Mouse (Mus musculus) liver, embryonic 14.5 days (tissue): Measurements from ENCODE around the gene Atrip. TPM values are rescaled to one million over a fixed set of nuclear protein-coding genes. Genes with fewer than 3 reads are reported as not detected.

Source experiments
- ATAC-seq: fragments of 200-750 bp; cut with Nextera tagmentation; 2 replicates; pipeline ENCODE4 v1.8.0; 2017; ENCODE audit warnings: moderate number of reproducible peaks, mild to moderate bottlenecking, moderate library complexity; ENCODE audit not compliant: insufficient read depth
- DNase-seq, 3 experiments: peaks; one replicate each; pipeline ENCODE4 v3.0.0-alpha.2; 2012 to 2013; ENCODE audit warnings: low read depth in 3 of 3, low spot score in 3 of 3
- H3K27ac ChIP-seq: fragments of 300-500 bp; sonication (generic); 2 replicates; pipeline ENCODE4 v1.5.1; 2014; ENCODE audit warnings: moderate library complexity, mild to moderate bottlenecking, control low read depth, inconsistent platforms
- H3K27me3 ChIP-seq: fragments of 300-500 bp; sonication (generic); 2 replicates; pipeline ENCODE4 v1.6.1; 2014; ENCODE audit warnings: mild to moderate bottlenecking, low read length, moderate library complexity; ENCODE audit not compliant: control insufficient read depth, insufficient read depth
- H3K36me3 ChIP-seq: fragments of 300-500 bp; sonication (generic); replicated peaks from 2 replicates; pipeline ENCODE4 v1.6.1; 2014; ENCODE audit warnings: low read depth; ENCODE audit not compliant: control insufficient read depth, insufficient read depth
- H3K4me1 ChIP-seq, 2 experiments: fragments of 200-500 bp in 1 of 2; fragments of 300-500 bp in 1 of 2; sonication (generic) in 1 of 2; replicated peaks; 2 replicates each; pipeline ENCODE4 v1.6.1; 2012 to 2014; ENCODE audit warnings: antibody characterized with exemption in 1 of 2, inconsistent platforms in 1 of 2, low read length in 1 of 2; ENCODE audit not compliant: control insufficient read depth in 2 of 2, insufficient read depth in 2 of 2
- H3K4me2 ChIP-seq: fragments of 300-500 bp; sonication (generic); 2 replicates; pipeline ENCODE4 v1.6.1; 2014; ENCODE audit warnings: low read depth, mild to moderate bottlenecking, control low read depth, moderate library complexity
- H3K4me3 ChIP-seq, 2 experiments: fragments of 200-500 bp in 1 of 2; fragments of 300-500 bp in 1 of 2; sonication (generic) in 1 of 2; 2 replicates each; pipeline ENCODE4 v1.5.1; 2012 to 2014; ENCODE audit warnings: low read depth in 2 of 2, low read length in 2 of 2, mild to moderate bottlenecking in 2 of 2, control low read depth in 1 of 2, inconsistent platforms in 1 of 2, moderate library complexity in 1 of 2; ENCODE audit not compliant: insufficient read depth in 1 of 2
- H3K9ac ChIP-seq: fragments of 300-500 bp; sonication (generic); replicated peaks from 2 replicates; pipeline ENCODE4 v1.6.1; 2014; ENCODE audit warnings: mild to moderate bottlenecking, control low read depth, moderate library complexity
- H3K9me3 ChIP-seq: fragments of 300-500 bp; sonication (generic); 2 replicates; pipeline ENCODE4 v1.6.1; 2016; ENCODE audit warnings: low read length, mixed read lengths; ENCODE audit not compliant: control insufficient read depth
- CTCF ChIP-seq: IDR thresholded peaks from 2 replicates; pipeline ENCODE4 v1.5.1; 2016; ENCODE audit warnings: antibody characterized with exemption, low read depth, control low read depth
- EP300 ChIP-seq: IDR thresholded peaks from 2 replicates; pipeline ENCODE4 v1.6.1; 2016; ENCODE audit warnings: antibody characterized with exemption, low read depth
- WGBS: fragments of 180-500 bp; shearing (Covaris S2); extraction: QIAGEN DNeasy Blood & Tissue Kit; methylation state at CpG from one replicate; pipeline ENCODE4 v1.1.7; 2014; ENCODE audit not compliant: insufficient replicate concordance; 5-methylcytosine and 5-hydroxymethylcytosine counted together
- polyA plus RNA-seq, 2 experiments: library from polyadenylated mRNA; depleted of rRNA in 1 of 2; stranded (reverse) in 1 of 2; unstranded in 1 of 2; fragments of >200 nt; fragmentation: Nextera tagmentation in 1 of 2; extraction: Ambion mirVana in 1 of 2; gene quantifications; 2 replicates each; pipeline versions ENCODE4 v1.2.1 to v1.2.3; 2012 to 2014

Atrip gene
- polyA plus RNA-seq, 2 experiments = 6.5 to 9.0 TPM

- Histone ChIP-seq H3K4me2 (peak overlapping the region; percentile 56), H3K9ac (no peak overlapping the region), H3K9me3 (no peaks in the 10 kb centered on the region), H3K27ac (no peak overlapping the region; the same call in 1 of the 2 replicates), H3K27me3 (peaks cover 30% of the 10 kb centered on the region), H3K4me3 (peak overlapping the region; percentile 43 to 59), H3K4me1 (peaks cover 0 to 14% of the 10 kb centered on the region in 2 experiments; a peak in 2 of 4 replicates), H3K36me3 (peaks cover 5% of the 10 kb centered on the region; the same call in 1 of the 2 replicates)
- no peak for TF ChIP-seq CTCF
- no peak for ATAC-seq
- WGBS = 63% methylated on average over 9 of the region's 9 CpGs
- DNase-seq = no peak
Measured at GRCm38 (mm10) chr9:109096251-109096661, 22.3 kb upstream of the Atrip start.

- Histone ChIP-seq H3K27me3 (peaks cover 30% of the 10 kb centered on the region), H3K4me3 (peak within 1 kb of the TSS; percentile 59 to 64), H3K4me2 (peak within 1 kb of the TSS; percentile 58), H3K9me3 (no peaks in the 10 kb centered on the region), H3K36me3 (peaks cover 12% of the 10 kb centered on the region), H3K27ac (no peak within 1 kb of the TSS; the same call in 1 of the 2 replicates), H3K9ac (peak within 1 kb of the TSS; percentile 18; the same call in 1 of the 2 replicates), H3K4me1 (peaks cover 0 to 14% of the 10 kb centered on the region in 2 experiments; a peak in 2 of 4 replicates)
- ATAC-seq (peak; percentile 24; the same call in 1 of the 2 replicates), DNase-seq (no peak)
- 2% methylated on average over 99 of the region's 102 CpGs for WGBS
- TF ChIP-seq CTCF (no peak), EP300 (no peak)
Measured at GRCm38 (mm10) chr9:109095137-109095982, 21.4 kb upstream of the Atrip start, which contains the start of gene Plxnb1. Gene Plxnb1, plus strand, starts transcription at chr9:109095389.

- Histone ChIP-seq H3K27me3 (peaks cover 30% of the 10 kb centered on the region), H3K27ac (no peak overlapping the region), H3K9ac (no peak overlapping the region), H3K36me3 (peaks cover 12% of the 10 kb centered on the region), H3K4me3 (peak overlapping the region; percentile 59 to 64), H3K4me1 (peaks cover 0 to 14% of the 10 kb centered on the region in 2 experiments; a peak in 2 of 4 replicates), H3K9me3 (no peaks in the 10 kb centered on the region), H3K4me2 (peak overlapping the region; percentile 58)
- TF ChIP-seq EP300 (no peak), CTCF (no peak)
- ATAC-seq (peak; percentile 48), DNase-seq (no peak)
- 5% methylated on average over 21 of the region's 21 CpGs for WGBS
Measured at GRCm38 (mm10) chr9:109094553-109095136, 20.7 kb upstream of the Atrip start.

GRCm38 (mm10) chr9:109093786-109094552 lies 20.0 kb upstream of the Atrip start:
- Histone ChIP-seq H3K9me3 (no peaks in the 10 kb centered on the region), H3K4me1 (peaks cover 0 to 14% of the 10 kb centered on the region in 2 experiments; a peak in 2 of 4 replicates), H3K27ac (no peak overlapping the region), H3K9ac (no peak overlapping the region), H3K36me3 (peaks cover 12% of the 10 kb centered on the region), H3K4me3 (no peak overlapping the region; a peak in 1 of 4 replicates), H3K27me3 (peaks cover 30% of the 10 kb centered on the region), H3K4me2 (peak overlapping the region; percentile 58)
- ATAC-seq (no peak), DNase-seq (no peak)
- 30% methylated on average over 11 of the region's 11 CpGs for WGBS
- TF ChIP-seq EP300 (no peak), CTCF (no peak)
